Mouse (Mus musculus) cerebellum, postnatal 36 days (tissue): ENCODE data around the gene Csn1s2a.
"Not testable (repeated sequence)": the region's sequence is repeated elsewhere in the genome, so short reads cannot be mapped to it uniquely, and the experiment has no call there.

Experiments used
- DNase-seq, 2 experiments: peaks; one replicate each; pipeline ENCODE4 v3.0.0; 2021 to 2022; ENCODE audit warnings: mixed read lengths in 2 of 2

Csn1s2a gene

DNA sequence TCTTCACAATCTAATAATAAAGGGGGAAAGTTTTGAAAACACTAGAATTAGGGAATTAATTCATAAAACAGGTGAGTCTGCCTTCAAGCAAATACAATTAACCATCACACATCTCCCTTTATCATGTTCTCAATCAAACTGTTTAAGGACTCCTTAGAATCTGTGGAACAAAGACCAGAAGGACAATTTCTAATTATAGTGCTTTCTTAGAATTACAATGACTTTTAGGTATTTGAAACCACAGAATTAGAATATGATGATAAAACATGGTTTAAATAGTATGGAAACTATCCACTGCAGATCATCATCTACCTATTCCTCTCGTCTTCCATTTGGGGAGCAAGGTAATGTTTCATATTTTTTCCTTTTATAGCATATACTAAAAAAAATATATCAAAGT, at the start of gene Csn1s2a:
Gene Csn1s2a (plus strand): TSS at position 301 of the 400 bp plus-strand sequence.
- no peak for DNase-seq

DNA sequence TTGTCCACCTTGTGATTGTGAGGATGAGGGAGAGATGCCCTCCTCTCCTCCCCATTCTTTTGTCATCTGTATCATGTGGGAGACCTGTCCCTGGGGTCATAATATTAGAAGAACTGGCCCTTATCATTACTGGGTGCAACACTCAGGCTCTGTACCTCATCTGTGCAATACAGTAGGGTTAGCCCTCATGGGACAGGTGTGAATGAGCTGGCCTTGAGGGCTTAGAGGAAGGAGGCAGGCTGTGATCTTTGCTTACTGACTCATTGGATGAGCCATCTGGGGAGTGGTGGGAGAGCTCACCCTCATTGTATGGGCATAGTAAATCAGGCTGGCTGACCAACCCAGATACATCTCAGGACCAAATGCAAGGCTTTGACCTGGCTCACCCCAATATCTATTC, 39.5 kb upstream of the Csn1s2a start:
- DNase-seq, result no peak

DNA sequence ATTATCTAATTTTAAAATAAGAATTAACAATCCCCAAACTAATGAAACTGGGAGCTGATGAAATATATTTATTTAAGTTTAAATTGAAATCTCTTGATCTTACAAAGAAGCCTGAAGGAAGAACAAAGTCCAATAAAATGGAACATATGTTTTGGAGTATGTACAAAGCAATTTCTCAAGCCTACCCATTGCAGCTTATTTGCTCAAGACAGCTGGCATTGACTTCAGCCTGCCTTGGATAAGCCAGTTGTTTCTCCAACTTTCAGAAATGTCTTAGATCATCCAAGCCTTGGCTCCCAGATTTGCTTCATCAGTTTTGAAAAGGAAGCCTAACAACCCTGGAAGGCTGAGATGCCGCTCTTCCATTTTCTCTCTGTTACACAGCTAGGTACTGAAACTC, 20.9 kb upstream of the Csn1s2a start:
- no peak for DNase-seq

DNA sequence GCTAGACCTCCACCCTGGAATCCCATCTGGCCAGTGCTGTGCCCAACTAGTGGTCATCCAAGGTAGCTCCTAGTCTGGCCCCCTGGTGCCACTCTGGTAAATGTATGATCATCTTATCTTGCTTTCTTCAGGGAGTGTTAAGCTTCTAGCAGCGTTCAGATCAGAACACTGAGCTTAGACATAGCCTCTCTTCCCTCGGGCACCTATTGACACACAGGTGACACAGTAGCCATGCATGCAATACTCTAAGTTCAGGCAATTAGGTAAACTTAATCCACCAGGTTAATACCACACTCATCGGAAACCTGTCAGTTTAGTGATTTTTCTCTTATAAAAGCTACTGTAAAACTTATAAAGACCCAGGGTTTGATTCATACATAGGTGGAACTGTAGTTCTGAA, 9.8 kb upstream of the Csn1s2a start:
- no peak for DNase-seq

DNA sequence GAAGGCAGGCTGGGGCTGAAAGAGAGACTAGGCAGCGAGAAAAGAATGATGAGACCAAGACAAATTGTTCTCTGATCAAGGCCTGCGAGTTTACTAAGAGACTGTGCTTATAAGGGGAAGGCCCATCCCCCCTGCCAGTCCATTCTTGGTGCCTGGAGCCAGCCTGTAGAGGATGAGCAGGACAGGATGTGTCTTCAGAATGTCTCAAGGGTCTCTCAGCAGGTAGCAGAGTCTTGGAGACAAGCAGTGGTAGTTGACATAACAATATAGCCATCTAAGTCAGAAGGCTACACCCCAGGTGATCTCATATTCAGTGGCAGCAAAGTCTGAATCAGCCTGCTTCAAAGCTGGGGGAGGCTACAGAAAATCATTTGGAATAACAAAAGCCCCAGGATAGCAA, 2.2 kb upstream of the Csn1s2a start:
- DNase-seq, result not testable (repeated sequence)

DNA sequence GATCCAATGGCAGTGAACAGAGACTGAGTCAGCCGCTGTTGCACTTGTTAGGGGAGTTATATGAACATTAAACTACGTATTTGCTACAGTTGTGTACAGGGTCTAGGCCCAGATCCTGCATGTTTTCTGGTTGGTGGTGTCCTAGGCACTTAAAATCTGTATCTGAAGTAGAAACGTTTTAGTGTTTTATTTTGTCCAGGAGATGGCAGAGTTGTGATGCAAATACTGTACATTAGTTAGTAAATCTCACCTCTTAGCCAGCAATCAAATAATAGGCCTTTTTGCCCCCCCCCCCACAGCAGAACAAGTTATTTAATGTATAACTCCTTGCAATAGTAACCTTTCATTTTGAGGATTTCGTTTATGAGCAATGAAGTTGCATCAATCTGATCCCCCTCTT, 8.4 kb downstream of the Csn1s2a start:
- no peak for DNase-seq

DNA sequence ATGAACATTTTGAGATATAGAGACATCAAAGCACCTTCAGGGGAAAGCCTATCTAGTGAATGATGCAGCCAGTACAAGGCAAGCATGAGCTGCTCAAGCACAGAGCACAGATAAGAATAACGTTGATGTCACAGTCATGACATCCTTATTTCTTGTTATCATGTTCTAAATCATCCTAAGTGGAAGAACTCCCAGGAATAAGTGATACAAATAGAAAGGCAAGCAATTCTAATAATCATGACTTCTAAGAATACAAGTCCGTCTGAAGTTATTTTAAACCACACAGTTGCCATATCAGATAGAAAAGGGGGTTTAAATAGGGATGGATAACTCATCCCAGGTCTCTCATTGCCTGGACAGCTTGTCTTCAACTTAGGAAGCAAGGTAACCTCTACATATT, 33.4 kb downstream of the Csn1s2a start, which contains the start of gene Csn1s2b:
Gene Csn1s2b (plus strand): TSS at position 301 of the 400 bp plus-strand sequence.
- DNase-seq, result no peak

DNA sequence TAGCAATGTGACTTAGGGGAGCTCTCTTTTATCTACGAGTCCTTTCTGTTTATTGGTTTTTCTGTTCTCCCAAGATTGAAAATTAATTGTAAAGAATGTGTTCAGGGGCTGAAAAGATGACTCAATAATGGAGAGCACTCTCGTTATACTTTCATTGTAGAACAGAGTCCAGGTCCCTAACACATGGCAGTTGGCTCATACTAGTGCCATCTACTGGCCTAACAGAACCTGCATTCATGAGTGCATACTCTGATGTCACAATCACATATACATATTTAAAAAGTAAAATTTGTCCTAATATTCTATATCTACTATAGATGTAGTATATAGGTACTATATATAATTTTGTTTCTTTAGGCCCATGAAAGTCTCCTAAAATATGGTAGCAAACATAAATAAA, 34.9 kb downstream of the Csn1s2a start:
- no peak for DNase-seq

DNA sequence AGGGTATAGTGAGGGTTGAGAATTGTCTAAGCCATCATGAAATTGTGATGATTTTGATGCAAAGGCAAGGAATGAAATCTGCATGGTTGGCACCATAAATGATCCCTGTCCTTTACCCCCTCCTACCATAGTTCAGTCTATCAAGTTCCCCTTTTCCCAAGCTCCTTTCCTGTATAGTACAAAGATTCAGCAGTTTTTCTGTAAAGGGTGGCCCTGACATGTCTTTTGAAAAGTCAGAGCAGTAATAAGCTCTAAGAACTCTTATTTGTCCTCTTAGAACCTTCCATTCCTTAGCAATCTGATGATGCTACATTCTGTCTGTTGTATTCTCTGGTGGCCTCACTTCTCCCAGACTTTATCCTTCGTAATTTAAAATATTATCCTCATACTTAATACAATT, 51.0 kb downstream of the Csn1s2a start, which contains the start of gene Prr27:
Gene Prr27 (plus strand): TSS at position 301 of the 400 bp plus-strand sequence.
- DNase-seq, result no peak
